Mouse (Mus musculus): Measurements from ENCODE around the gene Tnfsf10.

The Tnfsf10 gene

DNA sequence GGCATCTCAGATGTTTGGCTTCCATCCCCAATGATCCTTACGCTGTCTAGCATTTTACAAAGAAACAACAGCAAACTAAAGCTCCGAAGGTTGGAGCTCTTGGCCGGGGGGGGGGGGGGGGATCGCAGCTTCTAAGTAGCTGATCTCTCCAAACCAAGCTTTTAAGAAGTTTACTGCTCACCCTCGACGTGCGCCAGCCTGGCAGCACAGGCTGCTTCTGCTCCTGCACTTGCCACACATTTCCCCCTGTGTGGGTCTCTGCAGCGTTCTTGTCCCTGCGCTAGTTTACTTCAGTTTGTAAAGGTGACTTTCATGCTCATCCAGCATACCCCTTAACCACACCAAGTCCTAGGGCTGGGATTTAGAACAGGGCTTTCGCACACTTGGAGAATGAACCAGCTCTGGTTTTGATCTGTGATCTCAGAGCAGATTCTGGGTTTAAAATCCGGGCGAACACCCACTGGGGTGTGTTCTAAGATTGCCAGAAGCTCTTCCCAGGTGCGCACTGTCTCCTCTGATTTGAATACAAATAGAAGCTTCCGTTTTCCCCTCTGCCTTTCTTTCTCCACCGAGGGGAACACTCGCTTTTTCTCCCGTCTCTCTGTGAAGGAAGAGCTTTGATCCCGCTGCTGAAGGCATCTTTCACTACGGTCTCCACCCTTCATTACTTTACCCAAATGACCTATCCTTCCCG lies 53.9 kb downstream of the Tnfsf10 start:
- DNase-seq (ENCODE audit: low read depth, low spot score), result no peak

DNA sequence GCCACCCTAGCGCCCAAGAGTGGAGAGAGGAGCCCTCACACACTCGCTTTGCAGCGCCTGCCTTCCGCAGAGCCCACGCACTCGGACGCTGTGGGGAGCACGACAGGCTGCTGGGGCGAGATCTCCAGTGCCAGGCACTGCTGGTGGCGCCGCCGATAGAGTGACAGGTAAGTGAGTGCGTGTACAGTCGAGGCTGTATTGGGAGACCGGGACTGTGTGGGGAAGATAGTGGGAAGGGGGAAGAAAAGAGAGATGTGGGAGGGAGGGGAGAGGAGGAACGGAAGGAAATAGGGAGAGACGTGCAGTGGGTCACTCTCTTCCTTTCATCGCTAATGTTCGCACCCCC lies 54.4 kb downstream of the Tnfsf10 start, which contains the start of gene Ghsr:
Gene Ghsr, plus strand, starts transcription at position 76 of the 346 bp plus-strand sequence.
- no peak for DNase-seq (ENCODE audit: low read depth, low spot score)

DNA sequence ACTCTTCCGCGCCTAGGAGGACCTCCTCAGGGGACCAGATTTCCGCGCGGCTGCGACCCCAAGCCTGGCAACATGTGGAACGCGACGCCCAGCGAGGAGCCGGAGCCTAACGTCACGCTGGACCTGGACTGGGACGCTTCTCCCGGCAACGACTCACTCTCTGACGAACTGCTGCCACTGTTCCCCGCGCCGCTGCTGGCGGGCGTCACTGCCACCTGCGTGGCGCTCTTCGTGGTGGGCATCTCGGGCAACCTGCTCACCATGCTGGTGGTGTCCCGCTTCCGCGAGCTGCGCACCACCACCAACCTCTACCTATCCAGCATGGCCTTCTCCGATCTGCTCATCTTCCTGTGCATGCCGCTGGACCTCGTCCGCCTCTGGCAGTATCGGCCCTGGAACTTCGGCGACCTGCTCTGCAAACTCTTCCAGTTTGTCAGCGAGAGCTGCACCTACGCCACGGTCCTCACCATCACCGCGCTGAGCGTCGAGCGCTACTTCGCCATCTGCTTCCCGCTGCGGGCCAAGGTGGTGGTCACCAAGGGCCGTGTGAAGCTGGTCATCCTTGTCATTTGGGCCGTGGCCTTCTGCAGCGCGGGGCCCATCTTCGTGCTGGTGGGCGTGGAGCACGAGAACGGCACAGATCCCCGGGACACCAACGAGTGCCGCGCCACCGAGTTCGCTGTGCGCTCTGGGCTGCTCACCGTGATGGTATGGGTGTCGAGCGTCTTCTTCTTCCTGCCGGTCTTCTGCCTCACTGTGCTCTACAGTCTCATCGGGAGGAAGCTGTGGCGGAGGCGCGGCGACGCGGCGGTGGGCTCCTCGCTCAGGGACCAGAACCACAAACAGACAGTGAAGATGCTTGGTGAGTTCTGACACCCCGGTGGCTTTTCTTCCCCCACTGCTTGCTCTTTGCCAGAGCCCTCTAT lies 55.2 kb downstream of the Tnfsf10 start:
- DNase-seq (ENCODE audit: low read depth, low spot score), result no peak

DNA sequence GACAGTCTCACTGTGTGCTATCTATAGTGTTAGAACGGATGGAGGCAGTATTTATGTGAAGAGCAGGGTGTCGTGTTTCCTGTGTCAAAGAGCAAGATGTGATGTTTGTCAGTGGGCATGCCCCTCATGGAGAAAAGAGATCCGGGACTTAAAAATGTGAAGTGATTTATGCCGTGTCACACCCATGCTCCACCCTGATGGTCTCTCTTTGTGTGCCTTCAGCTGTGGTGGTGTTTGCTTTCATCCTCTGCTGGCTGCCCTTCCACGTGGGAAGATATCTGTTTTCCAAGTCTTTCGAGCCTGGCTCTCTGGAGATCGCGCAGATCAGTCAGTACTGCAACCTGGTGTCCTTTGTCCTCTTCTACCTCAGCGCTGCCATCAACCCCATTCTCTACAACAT lies 57.6 kb downstream of the Tnfsf10 start:
- DNase-seq (ENCODE audit: low read depth, low spot score), result no peak

DNA sequence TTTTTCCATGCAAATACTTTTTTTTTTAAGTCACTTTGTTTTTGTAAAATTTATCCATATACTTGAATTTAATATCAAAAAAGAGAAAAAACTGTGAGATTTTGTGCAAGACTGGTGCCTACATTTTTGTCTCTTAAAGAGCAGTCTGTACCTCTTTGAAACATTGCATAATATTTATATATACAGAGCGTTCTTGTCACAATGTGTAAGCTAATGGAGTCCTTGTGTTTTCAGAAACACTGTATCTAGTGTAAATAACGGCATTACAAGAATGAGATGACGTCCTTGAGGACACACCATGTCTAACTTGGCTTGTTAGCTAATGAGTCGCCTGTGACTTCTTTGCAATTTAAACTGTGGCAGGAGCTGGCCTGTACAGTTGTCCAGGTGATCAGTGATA lies 61.1 kb downstream of the Tnfsf10 start:
- DNase-seq (ENCODE audit: low read depth, low spot score), result no peak

DNA sequence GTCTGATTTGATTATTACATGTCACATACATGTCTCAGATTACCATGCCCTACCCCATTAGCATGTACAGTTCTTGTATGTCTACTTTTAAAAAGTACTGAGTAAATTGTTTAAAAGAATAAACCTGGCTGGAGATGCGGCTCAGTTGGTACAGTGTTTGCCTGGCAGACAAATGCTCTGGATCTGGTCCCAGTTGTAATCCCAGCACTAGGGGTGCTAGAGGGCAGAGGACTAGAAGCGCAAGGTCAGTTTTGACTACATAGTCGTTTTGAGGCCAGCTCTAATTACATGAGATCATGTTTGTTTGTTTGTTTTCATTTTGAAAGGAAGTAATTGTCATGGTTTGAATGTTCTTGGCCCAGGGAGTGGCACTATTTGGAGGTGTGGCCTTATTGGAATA lies 68.0 kb downstream of the Tnfsf10 start:
- DNase-seq (ENCODE audit: low read depth, low spot score), result no peak

DNA sequence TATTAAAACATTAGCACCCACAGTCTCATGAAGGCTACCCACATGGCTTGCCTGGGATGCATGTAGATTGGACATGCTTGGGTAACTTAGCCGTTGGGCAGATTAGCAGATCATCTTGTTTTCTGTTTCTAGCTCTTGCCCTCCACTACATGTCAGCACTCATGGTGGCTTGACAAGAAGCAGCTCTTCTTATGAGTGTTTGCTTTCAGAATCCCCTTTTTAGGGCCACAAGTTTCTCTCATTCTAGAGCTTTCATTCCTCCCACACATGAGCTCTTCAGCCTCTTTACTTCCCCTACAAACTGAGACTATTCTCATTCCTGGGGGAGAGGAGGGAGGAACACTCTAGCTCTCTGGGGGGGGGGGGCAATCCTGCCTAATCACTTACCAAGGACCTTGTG lies 73.1 kb downstream of the Tnfsf10 start:
- no peak for DNase-seq (ENCODE audit: low read depth, low spot score)

All from WW6 (cell line).